8 mouse cellular contexts compared by ENCODE assay signal in the genomic region with DNA sequence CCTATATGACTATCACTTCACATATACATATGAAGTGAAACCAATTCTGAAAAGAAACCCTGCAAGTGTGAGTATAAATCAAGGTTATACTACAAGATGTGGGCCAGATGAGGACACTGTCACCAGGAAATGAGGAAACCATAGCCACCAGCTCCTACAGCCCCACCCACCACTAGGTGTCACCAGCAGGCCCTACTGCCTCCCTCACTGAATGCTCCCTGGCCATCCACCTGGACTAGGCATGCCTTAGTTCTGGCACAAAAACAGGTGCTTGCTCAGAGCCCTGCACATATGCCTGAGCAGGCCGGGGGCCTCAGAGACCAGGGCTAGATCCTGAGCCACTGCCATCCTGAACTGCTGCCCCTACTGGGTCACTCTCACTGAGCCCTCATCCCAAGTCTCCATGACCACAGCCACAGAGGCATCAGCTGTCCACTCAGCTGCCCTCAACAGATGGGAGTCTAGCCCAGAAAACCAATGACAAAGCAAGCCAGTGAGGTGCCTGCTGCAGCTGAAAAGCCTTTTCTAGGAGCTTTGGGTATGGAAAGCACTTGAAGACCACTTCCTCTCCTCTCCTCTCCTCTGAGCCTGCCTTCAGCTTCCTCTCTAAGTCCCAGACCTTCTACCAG. TPM values are rescaled to one million over a fixed set of nuclear protein-coding genes. Genes with fewer than 3 reads are reported as not detected.
A peak's percentile ranks its signal among the peaks of the same experiment; 100 is the strongest.
DNase-seq lines count a peak whose midpoint lies in the region; ATAC-seq and TF ChIP-seq lines count a peak whose summit lies in the region.

No protein-coding gene starts in this region.

- intact Hi-C loops in gastrocnemius, postnatal 14 days (cut with DNase I; ENCODE audit: low total_unique reads), result no loop called here
- intact Hi-C loops in gastrocnemius, postnatal 36 days (cut with DNase I), result no loop called here

- no peaks in the 10 kb centered on the region; the same call in 1 of the 2 replicates for H3K27me3 ChIP-seq in neural tube, embryonic 15.5 days (replicated peaks)

- H3K4me1 ChIP-seq in bone marrow, adult 2 months (ENCODE audit: control insufficient read depth, insufficient read depth, low read length), result peaks cover 2% of the 10 kb centered on the region; the same call in 1 of the 2 replicates
- no peaks in the 10 kb centered on the region for H3K4me1 ChIP-seq in lung, adult 2 months (ENCODE audit: control insufficient read depth, insufficient read depth, low read length)
- no peaks in the 10 kb centered on the region for H3K4me1 ChIP-seq in neural tube, embryonic 15.5 days

- peak; percentile 45 for DNase-seq in gastrocnemius, postnatal 14 days
- no peak for DNase-seq in gastrocnemius, postnatal 36 days
- peak; percentile 58 for DNase-seq in A20 (ENCODE audit: low read depth, low spot score)
- peak; percentile 27 for DNase-seq in lung, adult 2 months
- peak; percentile 44 to 66 for DNase-seq in spleen, adult 18-20 months

- H3K36me3 ChIP-seq in neural tube, embryonic 15.5 days, result peaks cover 34% of the 10 kb centered on the region

- peak; percentile 67 to 85; a peak in 3 of 4 replicates for ATAC-seq in hematopoietic stem cell, adult 5-6 weeks (replicated peaks in 1 of 2; ENCODE audit: insufficient read depth in 1 of 2, low FRiP score in 2 of 2, low TSS enrichment in 1 of 2, low read depth in 1 of 2, poor library complexity in 2 of 2, severe bottlenecking in 2 of 2)
- no peak for ATAC-seq in neural tube, embryonic 15.5 days (ENCODE audit: low FRiP score)

- no peak overlapping the region for H3K4me3 ChIP-seq in bone marrow, adult 2 months (replicated peaks; ENCODE audit: control insufficient read depth, low read depth, low read length)
- H3K4me3 ChIP-seq in lung, adult 2 months (replicated peaks; ENCODE audit: extremely low read depth, low read depth, low read length), result no peak overlapping the region
- H3K4me3 ChIP-seq in neural tube, embryonic 15.5 days (replicated peaks), result no peak overlapping the region

- H3K9me3 ChIP-seq in neural tube, embryonic 15.5 days (replicated peaks), result no peaks in the 10 kb centered on the region

- no peak overlapping the region for H3K27ac ChIP-seq in bone marrow, adult 2 months (ENCODE audit: control insufficient read depth, insufficient read depth, low read depth, low read length, poor library complexity)
- no peak overlapping the region for H3K27ac ChIP-seq in neural tube, embryonic 15.5 days (replicated peaks)

- TF ChIP-seq CTCF in bone marrow, adult 2 months (IDR thresholded peaks at IDR 0.05; ENCODE audit: control insufficient read depth, insufficient read depth, low read length), result peak; percentile 89
- peak; percentile 69 for TF ChIP-seq CTCF in lung, adult 2 months (IDR thresholded peaks at IDR 0.05; ENCODE audit: insufficient read depth, low read length)

- no peak overlapping the region for H3K9ac ChIP-seq in neural tube, embryonic 15.5 days (replicated peaks)

- WGBS in bone marrow, adult 2 months, result 48% methylated on average over 1 of the region's 1 CpGs
- WGBS in lung, adult 2 months, result 79% methylated on average over 1 of the region's 1 CpGs
- 88% methylated on average over 1 of the region's 1 CpGs for WGBS in neural tube, embryonic 15.5 days

- no peak for TF ChIP-seq POLR2A in bone marrow, adult 2 months (IDR thresholded peaks at IDR 0.05; ENCODE audit: borderline replicate concordance, control insufficient read depth, low read depth, low read length)
- no peak for TF ChIP-seq POLR2A in lung, adult 2 months (IDR thresholded peaks at IDR 0.05; ENCODE audit: borderline replicate concordance, extremely low read depth, low read depth, low read length)

- no peak overlapping the region for H3K4me2 ChIP-seq in neural tube, embryonic 15.5 days

RNA-seq across cellular contexts. Expression of a gene that starts 6.2 kb away (rescaled TPM):
- 1 to 10 TPM; 2.7 to 4.1 TPM for total RNA-seq in gastrocnemius, postnatal 14 days (2021)
- 1 to 10 TPM; 6.9 TPM for total RNA-seq in gastrocnemius, postnatal 36 days (2021)
- 14.5 and 27.9 TPM in 2 replicates for polyA plus RNA-seq in bone marrow, adult 2 months (2011; ENCODE audit: insufficient read depth, insufficient read length, low replicate concordance, missing spikeins)
- 1.7 and 3.5 TPM in 2 replicates for total RNA-seq in hematopoietic stem cell, adult 5-6 weeks (2017)
- polyA plus RNA-seq in lung, adult 2 months (2012; rRNA removed), result 8.0 and 8.2 TPM in 2 replicates
- polyA plus RNA-seq in neural tube, embryonic 15.5 days (2015; fragmentation: Nextera tagmentation; extraction: Ambion mirVana), result 38.4 and 39.3 TPM in 2 replicates

RNA-seq across cellular contexts. Expression of a gene that starts 35.0 kb away (rescaled TPM):
- total RNA-seq in gastrocnemius, postnatal 14 days (2021), result 10 to 100 TPM; 25.9 to 31.5 TPM
- 10 to 100 TPM; 20.2 to 26.7 TPM for total RNA-seq in gastrocnemius, postnatal 36 days (2021)
- polyA plus RNA-seq in bone marrow, adult 2 months (2011; ENCODE audit: insufficient read depth, insufficient read length, low replicate concordance, missing spikeins), result 1.7 and 3.8 TPM in 2 replicates
- 8.2 and 12.1 TPM in 2 replicates for total RNA-seq in hematopoietic stem cell, adult 5-6 weeks (2017)
- 20.0 and 24.9 TPM in 2 replicates for polyA plus RNA-seq in lung, adult 2 months (2012; rRNA removed)
- 22.5 and 24.3 TPM in 2 replicates for polyA plus RNA-seq in neural tube, embryonic 15.5 days (2015; fragmentation: Nextera tagmentation; extraction: Ambion mirVana)

Comparison
In these comparisons a context has a peak if more than half of its experiments do, and no peak if none do; other contexts are left out.
1. DNase-seq: peak in gastrocnemius, postnatal 14 days (single experiment), A20 (single experiment), lung, adult 2 months (single experiment) and spleen, adult 18-20 months (2 of 2); none in gastrocnemius, postnatal 36 days (0 of 2).